Mouse (Mus musculus) heart, embryonic 10.5 days (tissue): Measurements from ENCODE around the gene St6galnac6. TPM values are rescaled to one million over a fixed set of nuclear protein-coding genes. Genes with fewer than 3 reads are reported as not detected.

ENCODE experiments used
- DNase-seq: peaks from one replicate; pipeline ENCODE4 v3.0.0-alpha.2; 2017; ENCODE audit warnings: low spot score
- H3K27ac ChIP-seq: fragments of 300-500 bp; sonication (generic); 2 replicates; pipeline ENCODE4 v1.5.1; 2016; ENCODE audit warnings: mild to moderate bottlenecking
- H3K27me3 ChIP-seq: fragments of 300-500 bp; sonication (generic); 2 replicates; pipeline ENCODE4 v1.6.1; 2016; ENCODE audit warnings: mild to moderate bottlenecking; ENCODE audit not compliant: poor library complexity, insufficient read depth, severe bottlenecking
- H3K36me3 ChIP-seq: fragments of 300-500 bp; sonication (generic); 2 replicates; pipeline ENCODE4 v1.6.1; 2016; ENCODE audit warnings: mild to moderate bottlenecking, moderate library complexity
- H3K4me1 ChIP-seq: fragments of 300-500 bp; sonication (generic); 2 replicates; pipeline ENCODE4 v1.6.1; 2016; ENCODE audit warnings: mild to moderate bottlenecking
- H3K4me3 ChIP-seq: fragments of 300-500 bp; sonication (generic); 2 replicates; pipeline ENCODE4 v1.5.1; 2016; ENCODE audit warnings: mild to moderate bottlenecking, moderate library complexity
- H3K9me3 ChIP-seq: fragments of 300-500 bp; sonication (generic); 2 replicates; pipeline ENCODE4 v1.6.1; 2016; ENCODE audit warnings: mild to moderate bottlenecking, moderate library complexity
- WGBS: fragments of 180-500 bp; shearing (Covaris S2); methylation state at CpG from one replicate; pipeline ENCODE4 v1.1.7; 2016; 5-methylcytosine and 5-hydroxymethylcytosine counted together
- polyA plus RNA-seq: library from polyadenylated mRNA; unstranded; fragments of >200 nt; fragmentation: Nextera tagmentation; extraction: Ambion mirVana; gene quantifications from 2 replicates; pipeline ENCODE4 v1.2.1, GENCODE M21; 2016

The St6galnac6 gene
- polyA plus RNA-seq, 1 experiment from 2014 or later = 25.1 TPM

DNA sequence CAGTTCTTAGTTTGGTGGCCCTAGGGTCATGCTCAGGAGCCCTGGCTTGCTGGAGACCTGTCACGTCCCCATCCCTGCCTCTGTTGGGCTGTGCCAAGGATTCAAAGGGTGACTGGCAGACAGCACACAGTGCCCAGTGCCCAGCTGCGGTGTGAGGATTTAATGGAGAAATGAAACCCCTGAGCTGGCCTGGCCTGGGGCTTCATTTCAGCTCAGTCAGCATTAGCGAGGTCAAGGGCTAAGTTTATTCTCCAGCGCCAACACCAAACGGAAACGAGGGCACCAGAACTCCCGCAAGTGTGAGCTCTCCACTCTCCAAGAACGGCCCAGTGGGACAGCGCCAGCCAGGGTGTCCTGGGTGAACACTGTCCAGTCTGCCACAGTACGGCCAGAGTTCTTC, 9.3 kb upstream of the St6galnac6 start:
- Histone ChIP-seq H3K4me1 (peaks cover 33% of the 10 kb centered on the region), H3K27me3 (no peaks in the 10 kb centered on the region), H3K4me3 (no peak overlapping the region), H3K27ac (no peak overlapping the region), H3K9me3 (no peaks in the 10 kb centered on the region), H3K36me3 (peaks cover 45% of the 10 kb centered on the region)
- WGBS = 85% methylated on average over 10 of the region's 10 CpGs
- no peak for DNase-seq

DNA sequence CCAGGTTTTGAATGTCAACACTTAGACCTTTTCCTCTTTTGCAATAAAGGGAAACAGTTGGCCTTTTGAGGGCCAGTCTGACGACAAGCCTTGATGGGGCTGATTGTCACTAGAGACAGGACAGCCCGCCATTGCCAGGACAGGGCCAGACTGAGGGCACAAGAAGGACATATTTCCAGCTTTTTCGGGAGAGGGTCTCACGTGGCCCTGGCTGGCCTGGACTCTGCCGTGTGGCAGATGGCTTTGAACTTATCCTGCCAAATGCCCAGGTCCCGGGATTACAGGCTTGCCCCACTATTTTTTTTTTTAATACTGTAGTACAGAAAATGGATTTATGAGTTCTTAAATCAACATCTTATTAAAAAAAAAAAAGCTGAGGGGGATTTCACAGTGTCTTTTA, 8.3 kb upstream of the St6galnac6 start:
- H3K27me3 ChIP-seq = no peaks in the 10 kb centered on the region
- H3K4me1 ChIP-seq = peaks cover 30% of the 10 kb centered on the region
- H3K4me3 ChIP-seq = no peak overlapping the region
- H3K9me3 ChIP-seq = no peaks in the 10 kb centered on the region
- peaks cover 55% of the 10 kb centered on the region for H3K36me3 ChIP-seq
- H3K27ac ChIP-seq = no peak overlapping the region
- DNase-seq = no peak
- 71% methylated on average over 6 of the region's 6 CpGs for WGBS

DNA sequence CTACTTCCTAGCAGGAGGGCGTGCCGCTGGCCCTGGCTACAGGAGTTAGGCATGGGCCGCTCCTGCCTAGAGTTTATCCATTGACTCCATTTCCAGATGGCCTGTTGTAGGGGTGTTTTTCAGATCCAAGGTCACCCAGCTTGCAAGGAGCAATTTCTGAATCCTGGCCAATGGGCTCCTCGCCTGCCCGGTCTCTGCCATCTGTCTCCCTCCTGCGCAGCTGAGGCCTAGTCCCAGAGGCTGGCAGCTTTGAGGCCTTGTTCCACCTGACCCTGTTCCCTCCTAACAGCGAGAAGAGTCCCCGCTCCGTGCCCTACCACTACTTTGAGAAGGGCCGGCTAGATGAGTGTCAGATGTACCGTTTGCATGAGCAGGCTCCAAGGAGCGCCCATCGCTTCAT, 2.8 kb upstream of the St6galnac6 start:
- Histone ChIP-seq H3K36me3 (peaks cover 65% of the 10 kb centered on the region), H3K4me1 (peaks cover 9% of the 10 kb centered on the region), H3K9me3 (no peaks in the 10 kb centered on the region), H3K27me3 (no peaks in the 10 kb centered on the region), H3K4me3 (no peak overlapping the region), H3K27ac (no peak overlapping the region)
- DNase-seq = no peak
- WGBS = 95% methylated on average over 13 of the region's 13 CpGs

DNA sequence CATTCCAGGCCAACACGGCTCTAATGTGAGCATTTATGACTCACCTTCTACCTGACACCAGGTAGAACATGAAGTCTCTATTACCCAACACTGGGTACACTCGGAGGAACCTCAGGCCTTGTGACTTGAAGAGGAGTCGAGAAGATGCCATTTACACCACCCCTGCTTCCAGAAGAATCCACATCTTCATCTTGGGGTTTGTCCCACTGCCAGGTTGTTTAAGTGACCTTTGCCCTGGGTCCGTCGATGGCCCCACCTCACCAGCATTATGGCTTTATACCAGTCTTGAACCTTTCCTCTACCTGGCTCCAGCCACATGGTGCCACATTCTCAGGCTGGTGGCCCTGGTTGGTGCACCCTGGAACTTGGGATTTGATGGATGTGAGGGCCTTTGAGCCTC, 2.3 kb upstream of the St6galnac6 start:
- H3K4me1 ChIP-seq = peaks cover 15% of the 10 kb centered on the region
- WGBS = 89% methylated on average over 5 of the region's 5 CpGs
- H3K9me3 ChIP-seq = no peaks in the 10 kb centered on the region
- H3K4me3 ChIP-seq = no peak overlapping the region
- H3K36me3 ChIP-seq = peaks cover 63% of the 10 kb centered on the region
- no peaks in the 10 kb centered on the region for H3K27me3 ChIP-seq
- DNase-seq = no peak
- no peak overlapping the region for H3K27ac ChIP-seq

DNA sequence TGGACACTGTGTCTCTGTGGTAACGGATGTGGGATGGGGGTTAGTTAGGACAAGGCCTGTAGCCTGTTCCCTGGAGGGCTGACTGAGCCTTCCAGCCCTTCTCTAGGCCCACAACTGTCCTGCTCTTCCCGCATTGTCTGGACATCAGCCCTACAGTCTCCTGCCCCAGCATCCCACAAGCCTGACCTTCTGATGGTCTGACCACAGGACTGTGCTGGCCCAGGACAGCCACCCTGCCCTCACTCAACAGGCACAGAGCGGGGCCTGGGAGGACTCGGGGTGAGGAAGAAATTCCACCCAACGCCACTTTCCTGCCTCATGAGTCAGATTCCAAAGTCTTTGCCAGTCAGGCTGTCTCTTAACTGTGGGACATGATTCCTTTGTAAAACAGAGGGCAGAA, 1.8 kb upstream of the St6galnac6 start:
- peaks cover 58% of the 10 kb centered on the region for H3K36me3 ChIP-seq
- no peak overlapping the region for H3K4me3 ChIP-seq
- no peaks in the 10 kb centered on the region for H3K9me3 ChIP-seq
- peaks cover 19% of the 10 kb centered on the region for H3K4me1 ChIP-seq
- H3K27ac ChIP-seq = no peak overlapping the region
- DNase-seq = no peak
- H3K27me3 ChIP-seq = no peaks in the 10 kb centered on the region
- 89% methylated on average over 5 of the region's 5 CpGs for WGBS

DNA sequence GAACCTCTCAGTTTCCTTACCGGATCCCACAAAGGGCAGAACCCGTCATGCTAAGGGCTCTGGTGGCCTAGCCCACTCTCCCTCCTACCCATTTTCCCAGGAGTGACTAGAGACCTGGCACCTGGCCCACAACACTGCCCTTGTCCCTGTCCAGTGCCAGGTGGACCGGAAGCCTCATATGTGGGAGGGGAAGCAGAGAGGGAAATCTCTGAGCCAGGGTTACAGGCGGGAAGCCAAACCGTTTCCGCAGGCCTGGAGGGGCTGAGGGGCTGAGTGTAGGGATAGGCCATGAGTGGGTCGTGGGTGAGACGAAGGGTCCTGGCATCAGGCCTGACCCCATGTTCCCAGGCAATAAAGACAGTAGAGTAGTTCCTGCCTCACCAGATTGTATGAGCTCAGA, 1.0 kb upstream of the St6galnac6 start:
- Histone ChIP-seq H3K9me3 (no peaks in the 10 kb centered on the region), H3K27ac (no peak overlapping the region), H3K4me1 (peaks cover 21% of the 10 kb centered on the region), H3K4me3 (no peak overlapping the region), H3K27me3 (no peaks in the 10 kb centered on the region), H3K36me3 (peaks cover 54% of the 10 kb centered on the region)
- 82% methylated on average over 8 of the region's 8 CpGs for WGBS
- DNase-seq = no peak

DNA sequence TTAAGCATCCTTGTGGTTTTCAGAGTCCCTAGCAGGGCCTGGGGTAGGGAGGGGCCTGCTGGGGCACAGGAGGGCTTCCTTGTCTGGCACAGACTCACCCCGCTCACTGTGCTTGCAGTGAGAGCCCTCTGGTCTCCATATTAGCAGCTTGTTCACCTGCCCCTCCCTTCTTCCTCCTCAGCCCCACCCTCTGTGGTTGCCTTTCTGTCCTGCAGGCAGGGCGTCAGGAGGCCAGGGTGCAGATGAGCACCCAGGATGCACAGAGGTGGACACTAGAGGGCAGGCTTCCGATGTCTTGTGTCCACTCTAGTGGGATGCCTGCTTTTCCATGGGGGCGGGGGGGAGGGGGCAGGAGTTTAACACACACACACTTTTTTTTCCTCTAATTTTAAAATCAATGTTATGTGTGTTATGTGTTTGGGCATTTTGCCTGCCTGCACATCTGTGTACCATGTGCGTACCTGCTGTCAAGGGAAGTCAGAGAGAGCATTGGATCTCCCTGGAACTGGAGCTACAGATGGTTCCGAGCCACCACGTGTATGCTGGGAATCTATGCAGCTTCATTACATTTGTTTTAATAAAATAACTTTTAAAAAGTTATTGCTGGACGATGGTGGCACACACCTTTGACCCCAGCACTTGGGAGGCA, 2.0 kb downstream of the St6galnac6 start:
- Histone ChIP-seq H3K9me3 (no peaks in the 10 kb centered on the region), H3K27me3 (no peaks in the 10 kb centered on the region), H3K27ac (peak overlapping the region; percentile 71), H3K4me1 (peaks cover 26% of the 10 kb centered on the region), H3K4me3 (no peak overlapping the region), H3K36me3 (peaks cover 25% of the 10 kb centered on the region)
- no peak for DNase-seq
- WGBS = 38% methylated on average over 8 of the region's 8 CpGs

DNA sequence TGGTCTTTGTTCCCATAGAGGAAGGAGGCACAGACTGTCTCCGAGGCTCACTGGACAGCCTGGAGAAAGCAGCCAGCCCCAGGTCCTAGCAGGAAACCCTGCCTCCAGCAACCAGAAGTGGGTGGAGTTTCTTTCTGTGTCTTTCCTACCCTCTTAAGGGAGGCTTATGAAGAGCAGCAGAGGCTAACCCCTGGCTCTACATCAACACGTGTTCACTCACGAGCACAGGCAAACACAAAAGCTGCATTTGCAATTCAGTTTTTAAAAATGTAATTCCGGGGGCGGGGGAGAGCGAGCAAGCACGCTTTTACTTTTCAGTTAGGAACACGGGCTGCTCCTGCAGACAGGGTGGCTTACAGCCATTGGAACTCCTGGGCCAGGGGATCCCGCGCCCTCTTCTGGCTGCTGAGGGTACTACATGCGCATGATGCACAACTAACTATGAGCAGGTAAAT, 3.1 kb downstream of the St6galnac6 start:
- WGBS = 2% methylated on average over 11 of the region's 11 CpGs
- Histone ChIP-seq H3K27me3 (no peaks in the 10 kb centered on the region), H3K36me3 (peaks cover 14% of the 10 kb centered on the region), H3K4me1 (peaks cover 37% of the 10 kb centered on the region), H3K9me3 (no peaks in the 10 kb centered on the region), H3K4me3 (peak overlapping the region; percentile 53), H3K27ac (peak overlapping the region; percentile 82)
- DNase-seq = peak; percentile 91

DNA sequence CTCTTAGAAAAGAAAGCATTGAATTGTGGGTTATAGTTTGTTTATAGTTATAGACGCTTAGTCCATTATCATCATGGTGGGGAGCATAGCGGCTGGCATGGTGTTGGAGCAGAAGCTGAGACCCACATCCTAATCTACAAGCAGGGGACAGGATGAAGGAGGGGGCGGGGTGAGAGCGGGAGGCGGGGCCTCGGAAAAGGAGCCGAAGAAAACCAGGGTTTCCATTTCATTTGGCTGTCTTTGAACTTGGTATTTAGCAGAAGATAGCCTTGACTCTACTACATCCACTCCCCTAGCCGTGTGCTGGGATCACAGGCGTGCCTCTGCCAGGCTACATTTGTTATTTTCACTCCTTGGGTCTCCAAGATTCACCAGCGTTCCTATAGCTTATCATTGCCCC, 5.1 kb downstream of the St6galnac6 start:
- H3K36me3 ChIP-seq = 0 out of 2 replicates have a peak, but pooled peaks cover 2% of the 10 kb centered on the region
- H3K4me3 ChIP-seq = no peak overlapping the region
- H3K27me3 ChIP-seq = no peaks in the 10 kb centered on the region
- H3K4me1 ChIP-seq = peaks cover 54% of the 10 kb centered on the region
- peak; percentile 73 for DNase-seq
- H3K27ac ChIP-seq = no peak overlapping the region
- H3K9me3 ChIP-seq = no peaks in the 10 kb centered on the region
- WGBS = 27% methylated on average over 10 of the region's 10 CpGs

DNA sequence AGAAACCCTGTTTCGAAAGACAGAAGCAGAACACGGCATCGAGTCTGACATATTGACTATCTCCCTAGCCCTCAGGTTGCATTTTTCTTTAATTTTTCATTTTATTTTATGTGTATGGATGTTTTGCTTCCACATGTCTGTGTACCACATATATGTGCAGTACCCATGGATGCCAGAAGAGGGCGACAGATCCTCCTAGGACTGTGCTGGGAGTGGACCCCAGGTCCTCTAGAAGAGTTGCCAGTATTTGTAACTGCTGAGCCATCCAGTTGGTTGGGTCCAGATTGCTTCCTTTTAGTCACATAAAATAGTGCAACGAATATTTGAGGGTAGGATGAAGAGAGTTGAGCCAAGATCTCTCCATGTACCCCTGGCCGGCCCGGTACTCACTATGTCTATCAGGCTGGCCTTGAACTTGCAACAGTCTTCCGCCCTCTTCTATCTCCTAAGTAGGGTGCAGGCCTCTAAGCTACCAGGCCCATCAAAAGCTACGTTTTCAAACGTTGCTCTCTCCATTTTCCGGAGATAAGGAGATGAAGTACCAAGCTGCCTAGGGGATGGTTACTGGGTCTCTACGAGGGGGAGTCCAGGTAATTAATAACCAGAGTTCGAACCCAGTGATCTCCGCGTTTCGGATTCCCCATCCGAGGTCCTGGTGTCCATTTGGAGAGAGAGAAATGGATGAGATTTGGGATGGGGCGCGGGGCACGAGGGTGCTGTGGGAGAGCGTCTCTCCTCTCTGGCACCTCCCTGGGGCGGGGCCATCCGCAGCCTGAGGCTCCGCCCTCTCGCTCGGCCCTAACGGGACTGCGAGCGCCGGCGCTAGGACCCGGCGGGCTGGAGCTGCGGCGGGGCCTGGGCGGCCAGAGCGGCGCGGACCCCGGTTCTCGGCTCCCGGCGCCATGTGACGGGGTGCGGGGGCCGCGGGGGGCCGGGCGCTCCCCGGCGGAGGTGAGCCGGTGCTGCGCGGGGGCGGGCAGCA, 6.9 kb downstream of the St6galnac6 start:
- WGBS = 11% methylated on average over 51 of the region's 55 CpGs
- peaks cover 67% of the 10 kb centered on the region for H3K4me1 ChIP-seq
- no peaks in the 10 kb centered on the region for H3K9me3 ChIP-seq

DNA sequence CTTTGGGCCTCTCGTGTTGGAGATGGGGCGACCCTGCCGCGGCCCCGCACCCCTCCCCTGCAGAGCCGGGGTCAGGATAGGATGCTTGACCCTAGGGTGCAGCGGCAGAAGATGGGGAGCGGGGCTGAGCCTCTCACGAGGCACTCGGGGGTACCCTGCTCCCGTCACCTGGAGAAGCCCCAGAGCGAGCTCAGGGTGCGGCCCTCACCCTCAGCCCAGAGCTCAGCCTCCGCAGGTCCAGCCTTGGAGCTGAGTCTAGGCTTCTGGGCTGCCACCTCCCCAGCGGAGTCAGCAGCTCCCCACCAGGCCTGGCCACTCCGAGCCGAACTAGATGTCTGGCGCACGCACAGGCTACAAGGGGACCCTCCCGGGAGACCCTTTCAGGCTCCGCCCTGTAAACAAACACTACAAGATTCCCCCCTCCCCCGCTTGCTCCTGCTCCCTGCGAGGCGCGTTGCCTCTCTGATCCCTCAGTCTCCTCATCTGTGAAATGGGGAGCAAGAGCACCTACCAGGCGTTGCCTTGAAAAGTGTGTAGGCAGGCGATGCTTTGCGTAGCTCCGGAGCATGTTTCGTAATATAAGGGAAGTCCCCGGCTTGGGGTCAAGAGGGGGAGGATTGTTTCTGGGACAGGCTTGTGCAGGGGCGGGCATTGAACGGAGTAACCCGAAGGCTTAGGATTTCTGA, 7.9 kb downstream of the St6galnac6 start:
- 5% methylated on average over 34 of the region's 34 CpGs for whole genome bisulfite sequencing
- Histone ChIP-seq H3K4me1 (peaks cover 67% of the 10 kb centered on the region), H3K36me3 (peaks cover 4% of the 10 kb centered on the region), H3K9me3 (no peaks in the 10 kb centered on the region), H3K27me3 (no peaks in the 10 kb centered on the region), H3K27ac (peak overlapping the region; percentile 94), H3K4me3 (peak overlapping the region; percentile 82)
- peak; percentile 86 for DNase-seq

More for the DNA sequence above, 6.9 kb downstream of the St6galnac6 start:
- Histone ChIP-seq H3K27me3 (no peaks in the 10 kb centered on the region), H3K36me3 (no peaks in the 10 kb centered on the region), H3K4me3 (peak overlapping the region; percentile 82), H3K27ac (peak overlapping the region; percentile 94)
- DNase-seq = peak; percentile 92

DNA sequence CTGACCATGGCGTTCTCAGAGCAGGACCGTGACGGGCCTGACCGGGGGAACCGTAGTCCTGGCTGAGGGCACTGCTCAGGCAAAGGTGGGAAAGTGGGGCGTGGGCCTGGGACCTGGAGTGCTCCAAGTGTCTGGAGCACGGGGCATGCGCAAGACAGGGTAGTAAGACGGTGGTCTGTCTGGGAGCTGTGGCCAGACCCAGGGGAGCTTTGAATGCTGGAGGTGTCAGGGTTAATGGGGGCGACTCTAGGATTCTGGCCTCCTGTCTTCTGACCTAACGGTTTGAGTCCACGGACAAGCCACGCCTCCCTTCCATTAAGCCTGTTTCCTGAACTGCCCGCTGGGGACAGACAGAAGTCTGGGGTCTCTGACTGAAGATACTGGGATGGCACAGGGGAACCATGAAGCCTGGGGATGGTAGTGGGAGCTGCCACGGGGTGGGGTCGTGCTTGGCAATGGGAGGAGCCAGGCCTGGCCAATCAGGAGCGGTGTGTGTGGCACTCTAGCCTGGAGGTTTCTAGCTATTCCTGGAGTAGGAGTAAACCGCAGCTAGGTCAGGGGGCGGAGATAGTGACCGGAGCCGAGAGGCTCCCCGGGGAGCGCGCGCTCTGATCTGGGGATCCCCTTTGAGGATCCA, 8.8 kb downstream of the St6galnac6 start:
- DNase-seq = peak; percentile 96
- Histone ChIP-seq H3K27ac (peak overlapping the region; percentile 94), H3K36me3 (peaks cover 9% of the 10 kb centered on the region), H3K27me3 (no peaks in the 10 kb centered on the region), H3K4me3 (peak overlapping the region; percentile 82), H3K9me3 (no peaks in the 10 kb centered on the region), H3K4me1 (peaks cover 64% of the 10 kb centered on the region)
- whole genome bisulfite sequencing = 4% methylated on average over 25 of the region's 25 CpGs
